Comparison of ENCODE assay signal across 9 mouse cellular contexts in the genomic region with DNA sequence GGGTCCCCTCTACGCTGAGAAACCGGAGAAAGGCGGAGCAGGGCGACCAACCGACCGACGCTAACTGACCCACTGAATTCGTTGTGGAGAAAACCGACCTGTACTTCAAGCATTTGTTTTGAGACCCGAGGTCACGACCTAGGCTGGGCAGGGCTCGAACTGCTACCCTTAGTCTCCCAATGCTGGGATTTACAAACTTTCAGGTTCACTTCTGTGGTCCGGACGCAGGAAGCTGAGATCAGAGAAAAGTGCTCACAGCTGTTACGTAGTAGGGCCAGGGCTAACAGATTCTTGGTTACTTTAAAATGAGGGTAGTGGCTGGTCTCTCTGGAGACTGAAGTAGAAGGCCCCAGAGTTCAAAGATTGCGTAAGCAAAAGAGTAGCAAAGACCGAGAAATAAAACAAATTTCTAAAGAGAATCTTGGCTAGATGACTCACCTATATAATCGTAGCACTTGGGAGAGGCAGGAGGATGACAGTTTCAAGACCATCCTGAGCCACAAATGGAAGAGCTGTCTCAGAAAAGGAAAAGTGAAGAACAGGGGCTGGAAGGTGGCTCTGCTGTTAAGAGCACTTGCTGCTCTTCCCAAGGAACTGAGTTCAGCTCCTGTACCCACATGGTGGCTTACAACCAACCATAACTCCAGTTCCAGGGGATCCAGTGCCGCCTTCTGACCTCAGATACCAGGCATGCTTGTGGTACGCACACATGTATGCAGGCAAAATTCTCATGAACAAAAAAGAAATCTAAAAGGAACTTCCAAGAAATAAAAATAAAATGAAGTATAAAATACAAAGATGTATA. TPM values are rescaled to one million over a fixed set of nuclear protein-coding genes. Genes with fewer than 3 reads are reported as not detected.
DNase-seq lines count a peak whose midpoint lies in the region; ATAC-seq and TF ChIP-seq lines count a peak whose summit lies in the region.
"Had no signal": no experiment of that assay in that cellular context is flagged by ENCODE, and none has a peak within 500 bp of the region (broad histone marks: within the 10 kb centered on the region; RNA-seq: fewer than 3 reads in every experiment).

No protein-coding gene starts in this region.

- no peaks in the 10 kb centered on the region for H3K27me3 ChIP-seq in erythroblast, embryonic 14.5 days (ENCODE audit: control insufficient read depth)
- no peaks in the 10 kb centered on the region for H3K27me3 ChIP-seq in liver, adult 2 months (ENCODE audit: control insufficient read depth, insufficient read depth, low read length)
- no peaks in the 10 kb centered on the region for H3K27me3 ChIP-seq in stomach, embryonic 16.5 days (ENCODE audit: control insufficient read depth, insufficient read depth, low read length)
- H3K27me3 ChIP-seq: Patski had no signal

- peak; percentile 1; the same call in 1 of the 2 replicates for ATAC-seq in stomach, embryonic 16.5 days (ENCODE audit: insufficient read depth, low FRiP score)

- intact Hi-C loops in gastrocnemius, adult 2 months (cut with DNase I), result loop anchor here (5.0 kb wide), 1 partner anchor 66 kb away; a partner anchor contains a TSS
- intact Hi-C loops in gastrocnemius, postnatal 14 days (cut with DNase I; ENCODE audit: low total_unique reads), result no loop called here
- intact Hi-C loops in left cerebral cortex, postnatal 25 days (cut with DNase I), result loop anchor here (5.0 kb wide), 2 partner anchors 66 to 94 kb away; a partner anchor contains a TSS

- peaks cover 70% of the 10 kb centered on the region for H3K36me3 ChIP-seq in erythroblast, embryonic 14.5 days (ENCODE audit: control insufficient read depth)
- no peaks in the 10 kb centered on the region for H3K36me3 ChIP-seq in liver, adult 2 months (ENCODE audit: control insufficient read depth, insufficient read depth, low read length)
- no peaks in the 10 kb centered on the region for H3K36me3 ChIP-seq in stomach, embryonic 16.5 days (ENCODE audit: control insufficient read depth, insufficient read depth, low read length)

- no peak overlapping the region for H3K9ac ChIP-seq in liver, adult 2 months (ENCODE audit: low read depth, low read length)
- peak overlapping the region; percentile 82 for H3K9ac ChIP-seq in stomach, embryonic 16.5 days (ENCODE audit: low read length)

- TF ChIP-seq CTCF in gastrocnemius, adult 2 months (IDR thresholded peaks at IDR 0.05), result no peak
- TF ChIP-seq CTCF in liver, adult 2 months (IDR thresholded peaks at IDR 0.05; ENCODE audit: low read depth, low read length), result no peak

- TF ChIP-seq POLR2A in liver, adult 2 months (IDR thresholded peaks at IDR 0.05; ENCODE audit: extremely low read depth, insufficient read depth, low read length), result no peak

- DNase-seq in gastrocnemius, adult 2 months, result no peak
- DNase-seq in gastrocnemius, postnatal 14 days, result no peak
- peak; percentile 31 for DNase-seq in CD4-positive, CD25-positive, alpha-beta regulatory T cell, adult 2 months (ENCODE audit: low read depth, low spot score)
- DNase-seq in liver, adult 2 months (ENCODE audit: extremely low read depth, low read depth, low spot score), result no peak
- no peak for DNase-seq in cerebellum, adult 9-11 months
- DNase-seq in left cerebral cortex, postnatal 25 days (ENCODE audit: low spot score in 2 of 2), result no peak

- no peaks in the 10 kb centered on the region for H3K79me2 ChIP-seq in liver, adult 2 months (ENCODE audit: control insufficient read depth, insufficient read depth, low read length)

- H3K4me3 ChIP-seq in gastrocnemius, adult 2 months, result peak overlapping the region; percentile 85
- H3K4me3 ChIP-seq in erythroblast, embryonic 14.5 days (replicated peaks), result peak overlapping the region; percentile 85
- peak overlapping the region; percentile 48 for H3K4me3 ChIP-seq in liver, adult 2 months (ENCODE audit: insufficient read depth, low read depth, low read length)
- peak overlapping the region; percentile 76 for H3K4me3 ChIP-seq in stomach, embryonic 16.5 days (replicated peaks; ENCODE audit: low read length)

- H3K4me2 ChIP-seq in stomach, embryonic 16.5 days (ENCODE audit: low read depth, low read length), result peak overlapping the region; percentile 84

- peaks cover 31% of the 10 kb centered on the region for H3K4me1 ChIP-seq in erythroblast, embryonic 14.5 days (ENCODE audit: control insufficient read depth)
- H3K4me1 ChIP-seq in liver, adult 2 months (ENCODE audit: control insufficient read depth, insufficient read depth, low read length), result 0 out of 2 replicates have a peak, but pooled peaks cover 3% of the 10 kb centered on the region
- H3K4me1 ChIP-seq in stomach, embryonic 16.5 days (ENCODE audit: control insufficient read depth, insufficient read depth, low read length), result peaks cover 13% of the 10 kb centered on the region

- WGBS in liver, adult 2 months, result 14% methylated on average over 20 of the region's 20 CpGs
- 8% methylated on average over 20 of the region's 20 CpGs for WGBS in stomach, embryonic 16.5 days

- no peaks in the 10 kb centered on the region for H3K9me3 ChIP-seq in erythroblast, embryonic 14.5 days (ENCODE audit: control insufficient read depth, low read length)
- H3K9me3 ChIP-seq in stomach, embryonic 16.5 days (replicated peaks; ENCODE audit: control insufficient read depth, low read length), result no peaks in the 10 kb centered on the region

- H3K27ac ChIP-seq in gastrocnemius, adult 2 months, result peak overlapping the region; percentile 96; the same call in 1 of the 2 replicates
- no peak overlapping the region for H3K27ac ChIP-seq in liver, adult 2 months (replicated peaks; ENCODE audit: insufficient read depth, low read depth, low read length)
- no peak overlapping the region for H3K27ac ChIP-seq in stomach, embryonic 16.5 days (ENCODE audit: low read length)

RNA-seq across cellular contexts. Expression of a gene that starts 0.7 kb away (rescaled TPM):
- 1 to 10 TPM in 1 of 2 experiments, under 1 TPM in 1; 0.70 to 1.3 TPM for total RNA-seq in gastrocnemius, adult 2 months (2021)
- total RNA-seq in gastrocnemius, postnatal 14 days (2021), result 1 to 10 TPM; 2.6 to 3.1 TPM
- polyA plus RNA-seq in erythroblast, embryonic 14.5 days (2012), result 2.7 and 4.3 TPM in 2 replicates
- 0.65 and 1.5 TPM in 2 replicates for total RNA-seq in liver, adult 2 months (2014; rRNA removed)
- 0.37 and 0.51 TPM in 2 replicates for polyA plus RNA-seq in liver, adult 2 months (2012; rRNA removed)
- 33.1 and 36.6 TPM in 2 replicates for polyA plus RNA-seq in stomach, embryonic 16.5 days (2015; fragmentation: Nextera tagmentation; extraction: Ambion mirVana)
- under 1 TPM; 0.46 to 0.94 TPM for total RNA-seq in left cerebral cortex, postnatal 25 days (2021)

RNA-seq across cellular contexts. Expression of a gene that starts 43.5 kb away (rescaled TPM):
- total RNA-seq in gastrocnemius, adult 2 months (2021), result 1 to 10 TPM; 5.6 to 5.8 TPM
- 1 to 10 TPM; 4.8 to 5.5 TPM for total RNA-seq in gastrocnemius, postnatal 14 days (2021)
- polyA plus RNA-seq in erythroblast, embryonic 14.5 days (2012), result 4.4 and 6.3 TPM in 2 replicates
- 47.7 and 63.6 TPM in 2 replicates for total RNA-seq in liver, adult 2 months (2014; rRNA removed)
- polyA plus RNA-seq in liver, adult 2 months (2012; rRNA removed), result 26.4 and 34.9 TPM in 2 replicates
- polyA plus RNA-seq in stomach, embryonic 16.5 days (2015; fragmentation: Nextera tagmentation; extraction: Ambion mirVana), result 42.9 and 45.2 TPM in 2 replicates
- total RNA-seq in left cerebral cortex, postnatal 25 days (2021), result 10 to 100 TPM; 56.5 to 62.4 TPM

RNA-seq across cellular contexts. Expression of a gene that starts 54.2 kb away (rescaled TPM):
- not detected for total RNA-seq in gastrocnemius, adult 2 months (2021)
- under 1 TPM in 1 of 2 experiments, not detected in 1; 0.57 TPM for total RNA-seq in gastrocnemius, postnatal 14 days (2021)
- polyA plus RNA-seq in erythroblast, embryonic 14.5 days (2012), result 0.20 and 0.22 TPM in 2 replicates
- 275 and 332 TPM in 2 replicates for total RNA-seq in liver, adult 2 months (2014; rRNA removed)
- polyA plus RNA-seq in liver, adult 2 months (2012; rRNA removed), result 597 and 710 TPM in 2 replicates
- polyA plus RNA-seq in stomach, embryonic 16.5 days (2015; fragmentation: Nextera tagmentation; extraction: Ambion mirVana), result 5.9 and 9.9 TPM in 2 replicates
- total RNA-seq in left cerebral cortex, postnatal 25 days (2021), result not detected

Comparison
In these comparisons a context has a peak if more than half of its experiments do, and no peak if none do; other contexts are left out.
1. RNA of a gene that starts 54.2 kb away (total RNA-seq): 275 to 332 TPM in liver, adult 2 months; 0.57 TPM in gastrocnemius, postnatal 14 days, not detected in gastrocnemius, adult 2 months and not detected in left cerebral cortex, postnatal 25 days; every median in the first group is over 100 times any median in the second.
2. Peak in every context shown above with its lines, with median percentiles within 50 percentile points of each other: H3K4me3 ChIP-seq.